Mouse (Mus musculus) CH12.LX (cell line): ENCODE results near the gene Gm45717. TPM values are rescaled to one million over a fixed set of nuclear protein-coding genes. Genes with fewer than 3 reads are reported as not detected.

Experiments
- DNase-seq: peaks from one replicate; pipeline ENCODE4 v3.0.0-alpha.2; 2013; ENCODE audit errors: extremely low read depth
- H3K27ac ChIP-seq: 2 replicates; pipeline ENCODE4 v1.5.1; 2012; ENCODE audit warnings: low read depth, mild to moderate bottlenecking, control low read depth, moderate library complexity; ENCODE audit not compliant: insufficient read depth
- H3K27me3 ChIP-seq: replicated peaks from 2 replicates; pipeline ENCODE3; 2012; ENCODE audit warnings: inconsistent platforms
- H3K36me3 ChIP-seq, 2 experiments: replicated peaks in 1 of 2; 2 replicates each; pipeline versions ENCODE3 to v1.6.1; 2012; ENCODE audit warnings: inconsistent platforms in 1 of 2, low read length in 1 of 2, mild to moderate bottlenecking in 1 of 2, mixed read lengths in 1 of 2, moderate library complexity in 1 of 2; ENCODE audit not compliant: control insufficient read depth in 1 of 2, insufficient read depth in 1 of 2
- H3K4me1 ChIP-seq, 2 experiments: 2 replicates each; pipeline ENCODE4 v1.6.1; 2012; ENCODE audit warnings: inconsistent platforms in 1 of 2, moderate library complexity in 1 of 2; ENCODE audit not compliant: insufficient read depth in 2 of 2, control insufficient read depth in 1 of 2
- H3K4me2 ChIP-seq: 2 replicates; pipeline ENCODE4 v1.6.1; 2012; ENCODE audit warnings: low read depth, mild to moderate bottlenecking, control low read depth; ENCODE audit not compliant: poor library complexity, insufficient read depth, severe bottlenecking
- H3K4me3 ChIP-seq, 3 experiments: fragments of 150-350 bp in 1 of 3; sonication (generic) in 1 of 3; replicated peaks in 1 of 3; 2 replicates each; pipeline versions ENCODE3 to v1.5.1; 2011 to 2012; ENCODE audit warnings: low read depth in 2 of 3, low read length in 2 of 3, mild to moderate bottlenecking in 2 of 3, moderate library complexity in 2 of 3, control low read depth in 1 of 3, improper control_type of control experiment in 1 of 3, inconsistent platforms in 1 of 3, mixed read lengths in 1 of 3; ENCODE audit not compliant: poor library complexity in 1 of 3
- H3K79me2 ChIP-seq: replicated peaks from 2 replicates; pipeline ENCODE4 v1.6.1; 2012; ENCODE audit warnings: mild to moderate bottlenecking, moderate library complexity; ENCODE audit not compliant: control insufficient read depth, poor library complexity, insufficient read depth, severe bottlenecking; ENCODE audit errors: extremely low read depth
- H3K9ac ChIP-seq: 2 replicates; pipeline ENCODE4 v1.6.1; 2012; ENCODE audit warnings: low read depth, mild to moderate bottlenecking, control low read depth, moderate library complexity; ENCODE audit not compliant: insufficient read depth
- H3K9me3 ChIP-seq: replicated peaks from 2 replicates; pipeline ENCODE3; 2012; ENCODE audit warnings: low read length, inconsistent platforms, mixed read lengths
- CTCF ChIP-seq, 2 experiments: IDR thresholded peaks in 1 of 2; conservative IDR thresholded peaks in 1 of 2; 2 replicates each; pipeline ENCODE4 v1.5.1; 2011 to 2012; ENCODE audit warnings: low read depth in 2 of 2, low read length in 2 of 2, improper control_type of control experiment in 1 of 2, inconsistent platforms in 1 of 2, mild to moderate bottlenecking in 1 of 2, moderate library complexity in 1 of 2
- E2F4 ChIP-seq: IDR thresholded peaks from 2 replicates; pipeline ENCODE4 v1.6.1; 2011; ENCODE audit warnings: low read depth, low read length, improper control_type of control experiment; ENCODE audit not compliant: insufficient replicate concordance
- HCFC1 ChIP-seq: IDR thresholded peaks from 2 replicates; pipeline ENCODE4 v1.6.1; 2012; ENCODE audit warnings: low read depth, mild to moderate bottlenecking, inconsistent platforms, low read length, improper control_type of control experiment
- IRF4 ChIP-seq: IDR thresholded peaks from 2 replicates; pipeline ENCODE4 v1.6.1; 2014; ENCODE audit warnings: low read depth, mild to moderate bottlenecking, inconsistent platforms, low read length, improper control_type of control experiment
- JUN ChIP-seq: IDR thresholded peaks from 2 replicates; pipeline ENCODE4 v1.6.1; 2011; ENCODE audit warnings: low read depth, mild to moderate bottlenecking, low read length, improper control_type of control experiment, moderate library complexity; ENCODE audit not compliant: insufficient read depth
- JUND ChIP-seq: conservative IDR thresholded peaks from 2 replicates; pipeline ENCODE4 v1.6.1; 2011; ENCODE audit warnings: low read depth, low read length, improper control_type of control experiment
- MAX ChIP-seq: IDR thresholded peaks from 2 replicates; pipeline ENCODE4 v1.6.1; 2011; ENCODE audit warnings: low read length, improper control_type of control experiment
- MAZ ChIP-seq: IDR thresholded peaks from 2 replicates; pipeline ENCODE4 v1.6.1; 2012; ENCODE audit warnings: low read depth, mild to moderate bottlenecking, inconsistent platforms, low read length, improper control_type of control experiment, moderate library complexity
- MXI1 ChIP-seq: IDR thresholded peaks from 2 replicates; pipeline ENCODE4 v1.6.1; 2011; ENCODE audit warnings: mild to moderate bottlenecking, low read depth, low read length, improper control_type of control experiment
- NRF1 ChIP-seq: IDR thresholded peaks from 2 replicates; pipeline ENCODE4 v1.6.1; 2014; ENCODE audit warnings: low read depth, mild to moderate bottlenecking, inconsistent platforms, low read length, improper control_type of control experiment, moderate library complexity
- PAX5 ChIP-seq: IDR thresholded peaks from 2 replicates; pipeline ENCODE4 v1.6.1; 2012; ENCODE audit warnings: low read length, inconsistent platforms, mixed read lengths
- POLR2AphosphoS2 ChIP-seq: IDR thresholded peaks from 2 replicates; pipeline ENCODE4 v1.6.1; 2011; ENCODE audit warnings: low read depth, low read length, improper control_type of control experiment
- RAD21 ChIP-seq: IDR thresholded peaks from 2 replicates; pipeline ENCODE4 v1.6.1; 2011; ENCODE audit warnings: low read depth, mild to moderate bottlenecking, low read length, improper control_type of control experiment, moderate library complexity
- SMC3 ChIP-seq: IDR thresholded peaks from 2 replicates; pipeline ENCODE4 v1.6.1; 2011; ENCODE audit warnings: low read depth, low read length, improper control_type of control experiment
- TCF12 ChIP-seq: IDR thresholded peaks from 2 replicates; pipeline ENCODE4 v1.6.1; 2014; ENCODE audit warnings: low read depth, mild to moderate bottlenecking, inconsistent platforms, low read length, improper control_type of control experiment
- UBTF ChIP-seq: IDR thresholded peaks from 2 replicates; pipeline ENCODE4 v1.6.1; 2012; ENCODE audit warnings: low read depth, mild to moderate bottlenecking, inconsistent platforms, low read length, improper control_type of control experiment, moderate library complexity
- USF1 ChIP-seq: IDR thresholded peaks from 2 replicates; pipeline ENCODE4 v1.6.1; 2014; ENCODE audit warnings: low read depth, mild to moderate bottlenecking, inconsistent platforms, low read length, improper control_type of control experiment
- ZC3H11A ChIP-seq: IDR thresholded peaks from 2 replicates; pipeline ENCODE4 v1.6.1; 2012; ENCODE audit warnings: low read depth, mild to moderate bottlenecking, inconsistent platforms, low read length, improper control_type of control experiment
- ZNF384 ChIP-seq: IDR thresholded peaks from 2 replicates; pipeline ENCODE4 v1.6.1; 2012; ENCODE audit warnings: low read depth, low read length, improper control_type of control experiment, inconsistent platforms
- dilution Hi-C: fragments of 300-500 bp; cut with MboI; formaldehyde crosslinking; loops from 2 replicates; pipeline ENCODE4 v1.14.3; 2020; ENCODE audit warnings: low sequenced_read_pairs; ENCODE audit not compliant: extremely low pct_unique_long_range_greater_than_20kb, extremely low pct_ligation_motif_present
- in situ Hi-C: fragments of 300-500 bp; cut with MboI; formaldehyde crosslinking; loops from 3 replicates; pipeline ENCODE4 v1.14.3; 2019; ENCODE audit warnings: low sequenced_read_pairs, low pct_ligation_motif_present, low pct_unique_long_range_greater_than_20kb, mixed read lengths
- polyA plus RNA-seq: library from polyadenylated mRNA; unstranded; fragments of >175 nt; gene quantifications from 2 replicates; pipeline ENCODE4 v1.2.1, GENCODE M21; 2012; ENCODE audit warnings: low read depth; ENCODE audit not compliant: insufficient read length
- total RNA-seq, 2 experiments: library from RNA; depleted of rRNA; stranded (reverse); fragments of 300-350 nt in 1 of 2; fragments of >200 nt in 1 of 2; gene quantifications; 2 replicates each; pipeline ENCODE4 v1.2.3; 2012 to 2014

The Gm45717 gene
- total and polyA plus RNA-seq, 3 experiments: not detected

DNA sequence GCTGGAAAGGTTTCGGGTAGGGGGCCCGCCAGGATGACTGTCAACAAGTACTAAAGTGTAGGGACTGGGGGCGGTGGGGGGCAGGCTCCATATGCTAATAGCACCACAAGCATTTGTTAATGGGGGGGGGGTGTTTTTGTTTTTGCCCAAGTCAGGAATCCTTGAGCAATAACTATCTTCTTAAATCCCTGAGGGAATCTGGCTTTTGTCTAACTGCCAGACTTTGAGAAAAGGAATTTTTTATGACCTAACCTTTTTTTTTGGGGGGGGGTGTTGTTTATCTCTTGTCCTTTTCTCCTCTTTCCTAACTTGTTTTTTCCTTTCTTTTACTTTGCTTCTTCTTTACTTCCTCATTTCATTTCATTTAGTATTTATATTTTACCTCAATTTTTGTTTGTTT is 19.7 kb upstream of the Gm45717 start:
- Histone ChIP-seq H3K9me3 (no peaks in the 10 kb centered on the region), H3K36me3 (no peaks in the 10 kb centered on the region), H3K27me3 (no peaks in the 10 kb centered on the region), H3K4me3 (no peak overlapping the region), H3K79me2 (no peaks in the 10 kb centered on the region), H3K4me1 (peaks cover 10 to 54% of the 10 kb centered on the region in 2 experiments), H3K4me2 (no peak overlapping the region), H3K27ac (no peak overlapping the region), H3K9ac (no peak overlapping the region)
- dilution Hi-C loops: no loop called here
- no peak for DNase-seq
- in situ Hi-C loops: loop anchor here (25.0 kb wide), 1 partner anchor 387 kb away; no protein-coding TSS in a partner anchor
- TF ChIP-seq RAD21 (no peak), HCFC1 (no peak), IRF4 (no peak), MXI1 (no peak), UBTF (no peak), MAZ (no peak), NRF1 (no peak), TCF12 (no peak), ZC3H11A (no peak), CTCF (conservative IDR thresholded peaks at IDR 0.05 in 1 of 2, IDR thresholded peaks at IDR 0.05 in 1 of 2; ENCODE audit: low read depth in 2 of 2, low read length in 2 of 2) (no peak), JUN (no peak)

DNA sequence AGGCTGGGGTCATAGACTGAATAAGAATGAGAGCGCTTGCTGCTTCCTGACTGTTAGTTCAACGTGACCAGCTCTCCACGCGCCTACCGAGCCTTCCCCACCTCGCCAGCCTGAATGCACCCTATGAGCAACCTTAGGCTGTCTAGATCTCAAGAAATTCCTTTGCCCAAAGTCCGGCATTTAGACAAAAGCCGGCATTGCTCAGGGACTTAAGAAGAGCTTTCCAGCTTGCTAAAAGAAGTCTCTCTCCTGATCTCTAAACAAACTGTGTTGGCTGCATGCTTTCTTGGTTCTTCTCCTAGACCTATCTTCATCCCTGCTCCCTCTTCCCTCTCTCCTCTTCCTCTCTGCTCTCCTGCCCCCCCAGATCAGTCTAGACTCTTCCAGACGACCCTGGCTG is 19.2 kb upstream of the Gm45717 start:
- no peak overlapping the region for H3K4me3 ChIP-seq
- peaks cover 10 to 55% of the 10 kb centered on the region in 2 experiments for H3K4me1 ChIP-seq
- dilution Hi-C loops (no loop called here), in situ Hi-C loops (loop anchor here (25.0 kb wide), 1 partner anchor 387 kb away; no protein-coding TSS in a partner anchor)
- no peaks in the 10 kb centered on the region for H3K79me2 ChIP-seq
- no peak overlapping the region for H3K4me2 ChIP-seq
- no peak for DNase-seq
- no peaks in the 10 kb centered on the region for H3K27me3 ChIP-seq
- no peak overlapping the region for H3K9ac ChIP-seq
- H3K9me3 ChIP-seq: no peaks in the 10 kb centered on the region
- no peak overlapping the region; the same call in 1 of the 2 replicates for H3K27ac ChIP-seq
- TF ChIP-seq MAX (no peak), SMC3 (no peak), HCFC1 (no peak), E2F4 (no peak), PAX5 (no peak), POLR2AphosphoS2 (no peak), ZNF384 (no peak), USF1 (no peak), JUND (no peak)
- H3K36me3 ChIP-seq: no peaks in the 10 kb centered on the region
